Mouse (Mus musculus) left cerebral cortex, postnatal 25 days (tissue): ENCODE results near the gene Gpt2. TPM values are rescaled to one million over a fixed set of nuclear protein-coding genes. Genes with fewer than 3 reads are reported as not detected.

Experiments
- DNase-seq, 2 experiments: peaks; one replicate each; pipeline ENCODE4 v3.0.0; 2022; ENCODE audit warnings: low spot score in 2 of 2, mixed read lengths in 1 of 2
- intact Hi-C: fragments of 180-260 bp; cut with DNase I; formaldehyde crosslinking; loops from one replicate; pipeline ENCODE4 v1.15.1; 2025
- total RNA-seq, 2 experiments: library from RNA; stranded (reverse); gene quantifications; 2 replicates each; pipeline ENCODE4 v1.2.3; 2021

Gene Gpt2
- total RNA-seq, 2 experiments from 2014 or later: 52.8 to 60.2 TPM

- intact Hi-C loops: no loop called here
- peak; percentile 37 to 58 for DNase-seq
Observed at GRCm38 (mm10) chr8:85481900-85482299, 10.5 kb upstream of the Gpt2 start.

GRCm38 (mm10) chr8:85482427-85482826 lies 9.9 kb upstream of the Gpt2 start:
- intact Hi-C loops: no loop called here
- peak in 1 of 2 experiments; percentile 43 for DNase-seq

GRCm38 (mm10) chr8:85487906-85488620 lies 4.3 kb upstream of the Gpt2 start:
- DNase-seq: no peak
- intact Hi-C loops: no loop called here

- DNase-seq: no peak
- intact Hi-C loops: no loop called here
Observed at GRCm38 (mm10) chr8:85488631-85489030, 3.7 kb upstream of the Gpt2 start.

GRCm38 (mm10) chr8:85489546-85489945 lies 2.8 kb upstream of the Gpt2 start:
- no peak for DNase-seq
- intact Hi-C loops: no loop called here

GRCm38 (mm10) chr8:85492940-85493931 lies 860 bp downstream of the Gpt2 start:
- peak; percentile 57 for DNase-seq
- intact Hi-C loops: loop anchor here (1.0 kb wide), 1 partner anchor 24 kb away; no protein-coding TSS in a partner anchor

GRCm38 (mm10) chr8:85496125-85496524 lies 3.7 kb downstream of the Gpt2 start:
- intact Hi-C loops: no loop called here
- no peak for DNase-seq

- DNase-seq: no peak
- intact Hi-C loops: no loop called here
Observed at GRCm38 (mm10) chr8:85496778-85497177, 4.4 kb downstream of the Gpt2 start.

GRCm38 (mm10) chr8:85498577-85498976 lies 6.2 kb downstream of the Gpt2 start:
- DNase-seq: no peak
- intact Hi-C loops: no loop called here

GRCm38 (mm10) chr8:85500460-85500859 lies 8.1 kb downstream of the Gpt2 start:
- no peak for DNase-seq
- intact Hi-C loops: no loop called here

- intact Hi-C loops: no loop called here
- DNase-seq: peak in 1 of 2 experiments; percentile 74
Observed at GRCm38 (mm10) chr8:85500955-85501685, 8.7 kb downstream of the Gpt2 start.

- DNase-seq: no peak
- intact Hi-C loops: no loop called here
Observed at GRCm38 (mm10) chr8:85502381-85502780, 10.0 kb downstream of the Gpt2 start.

GRCm38 (mm10) chr8:85503065-85503464 lies 10.7 kb downstream of the Gpt2 start:
- intact Hi-C loops: no loop called here
- DNase-seq: no peak

GRCm38 (mm10) chr8:85504704-85505103 lies 12.3 kb downstream of the Gpt2 start:
- intact Hi-C loops: no loop called here
- no peak for DNase-seq

GRCm38 (mm10) chr8:85506620-85507019 lies 14.2 kb downstream of the Gpt2 start:
- intact Hi-C loops: no loop called here
- DNase-seq: no peak

GRCm38 (mm10) chr8:85508661-85509060 lies 16.3 kb downstream of the Gpt2 start:
- intact Hi-C loops: no loop called here
- no peak for DNase-seq

GRCm38 (mm10) chr8:85512234-85512633 lies 19.9 kb downstream of the Gpt2 start:
- DNase-seq: no peak
- intact Hi-C loops: no loop called here

GRCm38 (mm10) chr8:85513283-85513682 lies 20.9 kb downstream of the Gpt2 start:
- no peak for DNase-seq
- intact Hi-C loops: no loop called here

- intact Hi-C loops: no loop called here
- peak; percentile 78 to 96 for DNase-seq
Observed at GRCm38 (mm10) chr8:85515391-85515790, 23.0 kb downstream of the Gpt2 start.

- peak; percentile 42 to 90 for DNase-seq
- intact Hi-C loops: loop anchor here (1.0 kb wide), 1 partner anchor 25 kb away; the partner anchor contains the start of gene Gpt2
Observed at GRCm38 (mm10) chr8:85517336-85517735, 25.0 kb downstream of the Gpt2 start.
